Mouse (Mus musculus) erythroid progenitor cell, adult 5-6 weeks (primary cell): ENCODE results near the gene Dhfr. TPM values are rescaled to one million over a fixed set of nuclear protein-coding genes. Genes with fewer than 3 reads are reported as not detected.

Experiments used
- ATAC-seq: replicated peaks from 2 replicates; pipeline ENCODE4 v1.8.0; 2016; ENCODE audit warnings: moderate number of reproducible peaks, mild to moderate bottlenecking, moderate TSS enrichment, inconsistent platforms; ENCODE audit not compliant: poor library complexity, low FRiP score, severe bottlenecking
- total RNA-seq, 2 experiments: library from RNA; stranded (forward) in 1 of 2; stranded (reverse) in 1 of 2; fragments of 150-400 nt in 1 of 2; fragments of 186-747, 209-891 nt in 1 of 2; gene quantifications; 2 replicates each; pipeline versions ENCODE4 v1.2.3 to v1.2.4; 2015 to 2017; ENCODE audit warnings: low replicate concordance in 2 of 2

The Dhfr gene
- 13.7 and 18.9 TPM in 2 replicates for total RNA-seq (2015; ENCODE audit: low replicate concordance)
- 6.8 and 16.6 TPM in 2 replicates for total RNA-seq (2017; ENCODE audit: low replicate concordance)

GRCm38 (mm10) chr13:92354456-92355271 is at the start of gene Dhfr, which contains the start of gene Msh3:
Gene Dhfr, plus strand, starts transcription at chr13:92354726.
Gene Msh3, minus strand, starts transcription at chr13:92355003.
- ATAC-seq = peak; percentile 89

- ATAC-seq = no peak
Observed at GRCm38 (mm10) chr13:92305680-92306079, 48.8 kb upstream of the Dhfr start, which contains the start of gene Gm20379. Gene Gm20379, plus strand, starts transcription at chr13:92305980.

- ATAC-seq = no peak
Observed at GRCm38 (mm10) chr13:92314613-92315012, 39.9 kb upstream of the Dhfr start.

- no peak for ATAC-seq
Observed at GRCm38 (mm10) chr13:92320770-92321169, 33.8 kb upstream of the Dhfr start.

- ATAC-seq = no peak
Observed at GRCm38 (mm10) chr13:92326030-92326429, 28.5 kb upstream of the Dhfr start.

- ATAC-seq = no peak
Observed at GRCm38 (mm10) chr13:92328000-92328399, 26.5 kb upstream of the Dhfr start.

GRCm38 (mm10) chr13:92330621-92331020 is 23.9 kb upstream of the Dhfr start:
- ATAC-seq = no peak

- no peak for ATAC-seq
Observed at GRCm38 (mm10) chr13:92332103-92332879, 22.2 kb upstream of the Dhfr start.

- ATAC-seq = no peak
Observed at GRCm38 (mm10) chr13:92336857-92337256, 17.7 kb upstream of the Dhfr start.

GRCm38 (mm10) chr13:92337773-92338462 is 16.6 kb upstream of the Dhfr start:
- no peak for ATAC-seq

- no peak for ATAC-seq
Observed at GRCm38 (mm10) chr13:92339787-92340186, 14.7 kb upstream of the Dhfr start.

GRCm38 (mm10) chr13:92344033-92344432 is 10.5 kb upstream of the Dhfr start:
- no peak for ATAC-seq

- ATAC-seq = no peak
Observed at GRCm38 (mm10) chr13:92346338-92346737, 8.2 kb upstream of the Dhfr start.

GRCm38 (mm10) chr13:92351100-92351499 is 3.4 kb upstream of the Dhfr start:
- no peak for ATAC-seq

- no peak for ATAC-seq
Observed at GRCm38 (mm10) chr13:92353956-92354355, 570 bp upstream of the Dhfr start.

- peak; percentile 58 for ATAC-seq
Observed at GRCm38 (mm10) chr13:92355272-92355643, 732 bp downstream of the Dhfr start.

GRCm38 (mm10) chr13:92356376-92356775 is 1.9 kb downstream of the Dhfr start:
- ATAC-seq = no peak

GRCm38 (mm10) chr13:92357644-92358043 is 3.1 kb downstream of the Dhfr start:
- ATAC-seq = no peak

- no peak for ATAC-seq
Observed at GRCm38 (mm10) chr13:92361609-92362008, 7.1 kb downstream of the Dhfr start.

- ATAC-seq = no peak
Observed at GRCm38 (mm10) chr13:92365312-92365711, 10.8 kb downstream of the Dhfr start.
